Mouse (Mus musculus) midbrain, embryonic 11.5 days (tissue): ENCODE results near the gene Stk11ip. TPM values are rescaled to one million over a fixed set of nuclear protein-coding genes. Genes with fewer than 3 reads are reported as not detected.

ENCODE experiments used
- ATAC-seq: fragments of 200-750 bp; cut with Nextera tagmentation; 2 replicates; pipeline ENCODE4 v1.8.0; 2017; ENCODE audit warnings: moderate TSS enrichment, moderate library complexity; ENCODE audit not compliant: low FRiP score
- DNase-seq: peaks from one replicate; pipeline ENCODE4 v3.0.0; 2015; ENCODE audit warnings: low spot score; ENCODE audit errors: missing footprints
- H3K27ac ChIP-seq: fragments of 300-500 bp; sonication (generic); 2 replicates; pipeline ENCODE4 v1.5.1; 2014; ENCODE audit warnings: low read depth, low read length
- H3K27me3 ChIP-seq: fragments of 300-500 bp; sonication (generic); 2 replicates; pipeline ENCODE4 v1.6.1; 2014; ENCODE audit warnings: mild to moderate bottlenecking, low read length, moderate library complexity, mixed read lengths; ENCODE audit not compliant: control insufficient read depth, insufficient read depth
- H3K36me3 ChIP-seq: fragments of 300-500 bp; sonication (generic); 2 replicates; pipeline ENCODE4 v1.6.1; 2014; ENCODE audit warnings: mild to moderate bottlenecking, low read length, moderate library complexity, mixed read lengths; ENCODE audit not compliant: control insufficient read depth, insufficient read depth
- H3K4me1 ChIP-seq: fragments of 300-500 bp; sonication (generic); 2 replicates; pipeline ENCODE4 v1.6.1; 2014; ENCODE audit warnings: low read length; ENCODE audit not compliant: control insufficient read depth, insufficient read depth
- H3K4me2 ChIP-seq: fragments of 300-500 bp; sonication (generic); 2 replicates; pipeline ENCODE4 v1.6.1; 2014; ENCODE audit warnings: mild to moderate bottlenecking, moderate library complexity
- H3K4me3 ChIP-seq: fragments of 300-500 bp; sonication (generic); 2 replicates; pipeline ENCODE4 v1.5.1; 2014; ENCODE audit warnings: low read depth, low read length
- H3K9ac ChIP-seq: fragments of 300-500 bp; sonication (generic); 2 replicates; pipeline ENCODE4 v1.6.1; 2014; ENCODE audit warnings: low read length
- H3K9me3 ChIP-seq: fragments of 300-500 bp; sonication (generic); 2 replicates; pipeline ENCODE4 v1.6.1; 2016; ENCODE audit warnings: low read length; ENCODE audit not compliant: control insufficient read depth
- WGBS: fragments of 180-500 bp; shearing (Covaris S2); extraction: QIAGEN DNeasy Blood & Tissue Kit; methylation state at CpG from one replicate; pipeline ENCODE4 v1.1.7; 2014; 5-methylcytosine and 5-hydroxymethylcytosine counted together
- polyA plus RNA-seq: library from polyadenylated mRNA; unstranded; fragments of >200 nt; fragmentation: Nextera tagmentation; extraction: Ambion mirVana; gene quantifications from 2 replicates; pipeline ENCODE4 v1.2.1, GENCODE M21; 2014

Stk11ip gene
- polyA plus RNA-seq, 1 experiment from 2014 or later, result 15.7 TPM

DNA sequence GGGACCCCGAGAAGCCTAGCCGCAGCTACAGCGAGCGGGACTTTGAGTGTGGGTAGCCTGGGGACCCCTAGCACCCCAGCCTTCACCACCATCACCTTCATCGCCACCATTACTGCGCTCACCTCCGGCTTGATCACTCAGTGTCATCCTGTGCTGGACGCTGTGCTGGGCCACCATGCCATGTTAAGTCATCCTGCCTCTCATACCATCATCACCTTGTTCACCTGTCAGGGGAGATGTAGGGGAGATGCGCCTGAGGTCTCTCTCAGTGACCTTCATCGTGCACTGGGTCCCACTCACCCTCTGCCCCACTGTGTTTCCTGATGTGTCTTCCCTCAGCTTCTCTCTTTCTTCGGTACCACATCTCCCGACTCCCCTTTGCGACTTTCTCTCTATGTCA lies 26.0 kb downstream of the Stk11ip start:
- 0 out of 2 replicates have a peak, but pooled peaks have one; percentile 8 for ATAC-seq
- Histone ChIP-seq H3K4me1 (peaks cover 8% of the 10 kb centered on the region), H3K36me3 (peaks cover 3% of the 10 kb centered on the region; the same call in 1 of the 2 replicates), H3K4me2 (peak overlapping the region; percentile 80; the same call in 1 of the 2 replicates), H3K27ac (no peak overlapping the region), H3K27me3 (no peaks in the 10 kb centered on the region), H3K4me3 (no peak overlapping the region), H3K9ac (no peak overlapping the region), H3K9me3 (no peaks in the 10 kb centered on the region)
- 97% methylated on average over 13 of the region's 13 CpGs for WGBS
- no peak for DNase-seq

GRCm38 (mm10) chr1:75548083-75548482 lies 26.8 kb downstream of the Stk11ip start:
- H3K27me3 ChIP-seq, result no peaks in the 10 kb centered on the region
- no peak overlapping the region for H3K4me2 ChIP-seq
- peaks cover 3% of the 10 kb centered on the region; the same call in 1 of the 2 replicates for H3K36me3 ChIP-seq
- H3K4me1 ChIP-seq, result peaks cover 8% of the 10 kb centered on the region
- H3K9ac ChIP-seq, result no peak overlapping the region
- H3K27ac ChIP-seq, result no peak overlapping the region
- no peak overlapping the region for H3K4me3 ChIP-seq
- ATAC-seq (no peak), DNase-seq (no peak)
- WGBS, result 93% methylated on average over 3 of the region's 3 CpGs
- no peaks in the 10 kb centered on the region for H3K9me3 ChIP-seq

DNA sequence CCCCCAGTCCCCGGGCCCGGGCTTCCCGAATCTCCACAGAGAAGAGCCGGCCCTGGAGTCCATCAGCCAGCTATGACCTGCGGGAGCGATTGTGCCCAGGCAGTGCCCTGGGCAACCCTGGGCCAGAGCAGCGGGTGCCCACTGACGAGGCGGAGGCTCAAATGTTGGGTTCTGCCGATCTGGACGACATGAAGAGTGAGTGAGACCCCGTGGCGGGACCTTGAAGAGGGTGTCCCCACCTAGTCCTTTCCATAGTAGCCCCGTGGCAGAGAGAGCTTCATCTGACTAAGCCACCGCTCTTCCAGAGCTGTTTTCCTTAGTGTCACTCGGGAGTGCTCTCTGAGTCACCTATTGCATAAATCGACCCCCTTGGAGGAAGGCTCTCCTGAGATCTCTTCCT lies 27.5 kb downstream of the Stk11ip start:
- ATAC-seq (no peak), DNase-seq (no peak)
- Histone ChIP-seq H3K9me3 (no peaks in the 10 kb centered on the region), H3K4me3 (no peak overlapping the region), H3K36me3 (peaks cover 3% of the 10 kb centered on the region; the same call in 1 of the 2 replicates), H3K27me3 (no peaks in the 10 kb centered on the region), H3K9ac (no peak overlapping the region), H3K4me2 (no peak overlapping the region), H3K27ac (no peak overlapping the region), H3K4me1 (peaks cover 8% of the 10 kb centered on the region)
- 89% methylated on average over 17 of the region's 17 CpGs for WGBS

GRCm38 (mm10) chr1:75549289-75550279 lies 28.3 kb downstream of the Stk11ip start:
- no peak for ATAC-seq
- no peak overlapping the region for H3K27ac ChIP-seq
- H3K4me1 ChIP-seq, result peaks cover 8% of the 10 kb centered on the region
- DNase-seq, result peak; percentile 44
- peaks cover 3% of the 10 kb centered on the region; the same call in 1 of the 2 replicates for H3K36me3 ChIP-seq
- H3K9me3 ChIP-seq, result no peaks in the 10 kb centered on the region
- no peak overlapping the region for H3K9ac ChIP-seq
- 92% methylated on average over 17 of the region's 17 CpGs for WGBS
- H3K4me2 ChIP-seq, result no peak overlapping the region
- H3K4me3 ChIP-seq, result no peak overlapping the region
- H3K27me3 ChIP-seq, result no peaks in the 10 kb centered on the region

DNA sequence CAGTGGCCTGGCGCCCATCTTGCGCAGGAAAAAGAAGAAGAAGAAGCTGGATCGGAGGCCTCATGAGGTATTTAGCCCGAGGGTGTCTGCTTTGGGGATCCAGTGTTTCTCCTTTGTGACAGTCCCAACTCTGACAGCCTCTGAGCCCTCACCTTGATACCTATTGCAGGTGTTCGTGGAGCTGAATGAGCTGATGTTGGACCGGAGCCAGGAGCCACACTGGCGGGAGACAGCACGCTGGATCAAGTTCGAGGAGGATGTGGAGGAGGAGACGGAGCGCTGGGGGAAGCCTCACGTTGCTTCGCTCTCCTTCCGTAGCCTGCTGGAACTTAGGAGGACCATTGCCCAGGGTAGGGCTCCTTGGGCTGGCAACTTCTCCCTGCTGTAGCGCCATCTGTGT lies 29.3 kb downstream of the Stk11ip start:
- Histone ChIP-seq H3K4me1 (peaks cover 8% of the 10 kb centered on the region), H3K36me3 (peaks cover 3% of the 10 kb centered on the region; the same call in 1 of the 2 replicates), H3K4me3 (no peak overlapping the region), H3K27me3 (no peaks in the 10 kb centered on the region), H3K9ac (no peak overlapping the region), H3K9me3 (no peaks in the 10 kb centered on the region), H3K27ac (no peak overlapping the region), H3K4me2 (no peak overlapping the region)
- DNase-seq (no peak), ATAC-seq (no peak)
- WGBS, result 90% methylated on average over 15 of the region's 15 CpGs

- H3K4me2 ChIP-seq, result no peak overlapping the region
- ATAC-seq, result no peak
- 87% methylated on average over 7 of the region's 7 CpGs for WGBS
- H3K27me3 ChIP-seq, result no peaks in the 10 kb centered on the region
- H3K9me3 ChIP-seq, result no peaks in the 10 kb centered on the region
- no peak for DNase-seq
- peaks cover 2% of the 10 kb centered on the region; the same call in 1 of the 2 replicates for H3K36me3 ChIP-seq
- no peak overlapping the region for H3K4me3 ChIP-seq
- no peak overlapping the region for H3K9ac ChIP-seq
- H3K4me1 ChIP-seq, result peaks cover 9% of the 10 kb centered on the region
- no peak overlapping the region for H3K27ac ChIP-seq
These were observed 34.4 kb downstream of the Stk11ip start for GRCm38 (mm10) chr1:75555680-75556079.

DNA sequence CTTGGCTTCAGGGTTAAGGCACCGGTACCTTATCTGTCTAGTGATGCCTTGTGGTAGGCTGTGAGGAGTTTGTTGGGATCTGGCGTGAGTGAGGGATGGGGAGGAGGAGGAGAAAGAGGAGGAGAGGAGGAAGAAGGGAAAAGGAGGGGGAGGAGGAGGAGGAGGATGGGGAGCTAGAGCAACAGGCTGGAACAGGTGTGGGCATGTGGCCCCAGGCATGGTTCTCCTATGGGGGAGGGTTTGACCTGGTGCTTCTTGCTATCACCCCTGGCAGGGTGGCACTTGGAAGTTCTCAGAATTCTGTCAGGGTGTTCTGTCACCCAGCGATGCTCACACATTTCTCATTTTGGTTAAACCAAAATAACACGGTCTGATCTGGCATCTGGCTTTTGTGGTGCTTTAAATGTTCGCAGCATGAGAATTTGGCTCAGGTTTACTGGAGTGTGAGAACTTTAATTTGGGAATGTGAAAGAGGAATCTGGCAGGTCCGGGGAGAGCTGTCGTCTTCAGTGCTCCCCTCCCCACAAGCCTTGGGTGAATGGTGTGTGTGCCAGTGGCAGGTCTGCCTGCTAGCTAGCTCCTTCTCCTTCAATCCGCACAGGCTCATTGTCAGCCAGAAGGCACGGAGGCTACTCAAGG lies 34.9 kb downstream of the Stk11ip start:
- no peaks in the 10 kb centered on the region for H3K27me3 ChIP-seq
- DNase-seq, result no peak
- WGBS, result 89% methylated on average over 9 of the region's 9 CpGs
- no peak for ATAC-seq
- H3K4me1 ChIP-seq, result peaks cover 9% of the 10 kb centered on the region
- no peak overlapping the region for H3K27ac ChIP-seq
- no peak overlapping the region for H3K9ac ChIP-seq
- H3K9me3 ChIP-seq, result no peaks in the 10 kb centered on the region
- H3K36me3 ChIP-seq, result no peaks in the 10 kb centered on the region
- H3K4me3 ChIP-seq, result no peak overlapping the region
- no peak overlapping the region for H3K4me2 ChIP-seq

DNA sequence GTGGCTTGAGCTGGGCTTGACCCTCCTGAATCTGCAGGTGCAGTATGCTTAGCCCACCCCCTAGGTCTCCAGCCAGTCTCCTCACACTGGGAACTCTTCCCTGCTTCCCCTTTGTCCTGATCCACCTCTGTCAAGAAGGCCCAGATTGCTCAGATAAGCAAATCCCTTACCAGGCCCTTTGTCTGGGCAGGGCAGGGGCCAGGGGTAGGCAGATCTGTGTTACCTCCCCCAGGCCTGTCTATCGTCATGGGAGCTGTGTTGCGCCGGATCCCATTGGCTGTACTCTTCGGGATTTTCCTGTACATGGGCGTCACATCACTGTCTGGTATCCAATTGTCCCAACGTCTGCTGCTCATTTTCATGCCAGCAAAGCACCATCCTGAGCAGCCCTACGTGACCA lies 35.7 kb downstream of the Stk11ip start:
- ATAC-seq (no peak), DNase-seq (no peak)
- WGBS, result 94% methylated on average over 7 of the region's 7 CpGs
- Histone ChIP-seq H3K4me2 (no peak overlapping the region), H3K4me1 (peaks cover 9% of the 10 kb centered on the region), H3K36me3 (no peaks in the 10 kb centered on the region), H3K9ac (no peak overlapping the region), H3K4me3 (no peak overlapping the region), H3K27ac (no peak overlapping the region), H3K9me3 (no peaks in the 10 kb centered on the region), H3K27me3 (no peaks in the 10 kb centered on the region)
